Mouse (Mus musculus): ENCODE results near the gene Ralgapb. TPM values are rescaled to one million over a fixed set of nuclear protein-coding genes. Genes with fewer than 3 reads are reported as not detected.

Gene Ralgapb
- total RNA-seq, 2 experiments from 2014 or later = 35.0 to 35.8 TPM

GRCm38 (mm10) chr2:158518583-158518982 is 108.9 kb downstream of the Ralgapb start:
- no peak for DNase-seq

GRCm38 (mm10) chr2:158519071-158519470 is 109.4 kb downstream of the Ralgapb start:
- DNase-seq = no peak

- DNase-seq = no peak
Measured at GRCm38 (mm10) chr2:158519800-158520199, 110.2 kb downstream of the Ralgapb start.

- no peak for DNase-seq
Measured at GRCm38 (mm10) chr2:158523060-158523459, 113.4 kb downstream of the Ralgapb start.

- DNase-seq = peak; percentile 15 to 16
Measured at GRCm38 (mm10) chr2:158524129-158524860, 114.6 kb downstream of the Ralgapb start.

GRCm38 (mm10) chr2:158534090-158534489 is 124.4 kb downstream of the Ralgapb start:
- peak; percentile 31 to 67 for DNase-seq

- DNase-seq = no peak
Measured at GRCm38 (mm10) chr2:158534559-158534958, 124.9 kb downstream of the Ralgapb start.

- no peak for DNase-seq
Measured at GRCm38 (mm10) chr2:158539433-158540305, 130.0 kb downstream of the Ralgapb start.

GRCm38 (mm10) chr2:158541286-158541685 is 131.6 kb downstream of the Ralgapb start:
- DNase-seq = no peak

GRCm38 (mm10) chr2:158545266-158545665 is 135.6 kb downstream of the Ralgapb start:
- no peak for DNase-seq

GRCm38 (mm10) chr2:158546751-158547150 is 137.1 kb downstream of the Ralgapb start:
- DNase-seq = peak; percentile 47 to 73

Other genes starting within 250 kb of the Ralgapb start
- gene D630003M21Rik, start 180.6 kb upstream of the Ralgapb start, total RNA-seq (2021) = 1 to 10 TPM; 5.1 to 5.4 TPM
- not detected for gene Bpi, start 151.8 kb upstream of the Ralgapb start, total RNA-seq (2021)
- gene Lbp, start 103.4 kb upstream of the Ralgapb start, total RNA-seq (2021) = 1 to 10 TPM; 6.2 to 7.0 TPM
- gene Snhg11, start 34.2 kb upstream of the Ralgapb start, total RNA-seq (2021) = under 1 TPM; 0.15 to 0.26 TPM
- gene Adig, start 92.8 kb downstream of the Ralgapb start, total RNA-seq (2021) = 10 to 100 TPM in 1 of 2 experiments, 1 to 10 TPM in 1; 3.1 to 18.9 TPM
- not detected for gene Arhgap40, start 102.9 kb downstream of the Ralgapb start, total RNA-seq (2021)
- not detected for gene Slc32a1, start 200.9 kb downstream of the Ralgapb start, total RNA-seq (2021)
- 1 to 10 TPM; 5.0 to 5.8 TPM for gene Actr5, start 215.0 kb downstream of the Ralgapb start, total RNA-seq (2021)